Comparison of ENCODE assay signal across 11 mouse cellular contexts in genomic region chr1:186456131-186456530, GRCm38 (mm10).
DNase-seq lines count a peak whose midpoint lies in the region; ATAC-seq and TF ChIP-seq lines count a peak whose summit lies in the region.
"Had no signal": no experiment of that assay in that cellular context is flagged by ENCODE, and none has a peak within 500 bp of the region (broad histone marks: within the 10 kb centered on the region; RNA-seq: fewer than 3 reads in every experiment).

No protein-coding gene starts in this region.

- POLR2A ChIA-PET in Patski (lab: Charles Lee): interaction anchor here (0.6 kb wide), 1 partner anchor 340 kb away, joined by 8 read pairs; no protein-coding TSS in a partner anchor

- ATAC-seq in hindbrain, embryonic 11.5 days (ENCODE audit: low FRiP score): no peak
- no peak for ATAC-seq in hindbrain, embryonic 14.5 days (ENCODE audit: low FRiP score)
- ATAC-seq in Patski: no peak
- ATAC-seq in megakaryocyte progenitor cell, adult 5-6 weeks (replicated peaks; ENCODE audit: poor library complexity): peak; percentile 81

- TF ChIP-seq CTCF in Patski (IDR thresholded peaks at IDR 0.05): peak; percentile 67

- H3K27me3 ChIP-seq in hindbrain, embryonic 11.5 days (ENCODE audit: control insufficient read depth, insufficient read depth, low read length): no peaks in the 10 kb centered on the region
- no peaks in the 10 kb centered on the region for H3K27me3 ChIP-seq in hindbrain, embryonic 14.5 days (ENCODE audit: control insufficient read depth, insufficient read depth, low read length)
- H3K27me3 ChIP-seq in Patski: no peaks in the 10 kb centered on the region
- H3K27me3 ChIP-seq: embryonic facial prominence, embryonic 13.5 days; neural tube, embryonic 13.5 days had no signal

- DNase-seq in hindbrain, embryonic 11.5 days (ENCODE audit: low spot score): peak; percentile 42
- DNase-seq in hindbrain, embryonic 14.5 days (ENCODE audit: low spot score): no peak
- DNase-seq in lung, postnatal 10 days: peak; percentile 21
- no peak for DNase-seq in lung, postnatal 25 days (ENCODE audit: low spot score)
- DNase-seq in Patski (ENCODE audit: low read depth, low spot score): no peak
- DNase-seq in right cerebral cortex, postnatal 4 days: no peak
- no peak for DNase-seq in left cerebral cortex, adult 8-10 months (ENCODE audit: low spot score in 2 of 2)

- 97% methylated on average over 3 of the region's 3 CpGs for WGBS in hindbrain, embryonic 11.5 days
- 96% methylated on average over 3 of the region's 3 CpGs for WGBS in hindbrain, embryonic 14.5 days

- no peaks in the 10 kb centered on the region for H3K4me1 ChIP-seq in hindbrain, embryonic 11.5 days (replicated peaks; ENCODE audit: control insufficient read depth, insufficient read depth, low read length)
- H3K4me1 ChIP-seq in hindbrain, embryonic 14.5 days (replicated peaks; ENCODE audit: control insufficient read depth, insufficient read depth, low read length): no peaks in the 10 kb centered on the region
- H3K4me1 ChIP-seq: neural tube, embryonic 13.5 days; stomach, embryonic 15.5 days had no signal

- no peaks in the 10 kb centered on the region for H3K9me3 ChIP-seq in hindbrain, embryonic 11.5 days (ENCODE audit: control insufficient read depth, low read length)
- no peaks in the 10 kb centered on the region for H3K9me3 ChIP-seq in hindbrain, embryonic 14.5 days (ENCODE audit: control insufficient read depth, low read length)
- H3K9me3 ChIP-seq: embryonic facial prominence, embryonic 13.5 days; neural tube, embryonic 13.5 days; stomach, embryonic 15.5 days had no signal

- no peak overlapping the region for H3K4me3 ChIP-seq in hindbrain, embryonic 11.5 days (ENCODE audit: low read depth, low read length)
- H3K4me3 ChIP-seq in hindbrain, embryonic 14.5 days (replicated peaks; ENCODE audit: low read length): no peak overlapping the region
- H3K4me3 ChIP-seq: embryonic facial prominence, embryonic 13.5 days; neural tube, embryonic 13.5 days; stomach, embryonic 15.5 days had no signal

- H3K36me3 ChIP-seq in hindbrain, embryonic 11.5 days (ENCODE audit: control insufficient read depth, insufficient read depth, low read length): no peaks in the 10 kb centered on the region
- H3K36me3 ChIP-seq in hindbrain, embryonic 14.5 days (replicated peaks; ENCODE audit: control insufficient read depth, insufficient read depth): no peaks in the 10 kb centered on the region
- H3K36me3 ChIP-seq: embryonic facial prominence, embryonic 13.5 days; neural tube, embryonic 13.5 days; stomach, embryonic 15.5 days had no signal

- no peak overlapping the region for H3K27ac ChIP-seq in hindbrain, embryonic 11.5 days (ENCODE audit: low read depth, low read length)
- no peak overlapping the region for H3K27ac ChIP-seq in hindbrain, embryonic 14.5 days
- H3K27ac ChIP-seq: embryonic facial prominence, embryonic 13.5 days; neural tube, embryonic 13.5 days; stomach, embryonic 15.5 days had no signal

- H3K9ac ChIP-seq in hindbrain, embryonic 11.5 days (ENCODE audit: low read depth, low read length): no peak overlapping the region
- H3K9ac ChIP-seq in hindbrain, embryonic 14.5 days: no peak overlapping the region
- H3K9ac ChIP-seq: embryonic facial prominence, embryonic 13.5 days; neural tube, embryonic 13.5 days; stomach, embryonic 15.5 days had no signal

- in situ Hi-C loops in Patski (cut with MboI; ENCODE audit: low pct_unique_long_range_greater_than_20kb): loop anchor here (10.0 kb wide), 1 partner anchor 271 kb away; no protein-coding TSS in a partner anchor

- H3K4me2 ChIP-seq in hindbrain, embryonic 11.5 days (replicated peaks; ENCODE audit: low read depth, low read length): no peak overlapping the region
- H3K4me2 ChIP-seq in hindbrain, embryonic 14.5 days (replicated peaks): no peak overlapping the region
- H3K4me2 ChIP-seq: embryonic facial prominence, embryonic 13.5 days; neural tube, embryonic 13.5 days; stomach, embryonic 15.5 days had no signal

- CTCF ChIA-PET in Patski (lab: Charles Lee): no interaction called here

Comparison
In these comparisons a context has a peak if more than half of its experiments do, and no peak if none do; other contexts are left out.
1. DNase-seq: peak in hindbrain, embryonic 11.5 days (single experiment) and lung, postnatal 10 days (single experiment); none in hindbrain, embryonic 14.5 days (single experiment), lung, postnatal 25 days (single experiment), Patski (single experiment), right cerebral cortex, postnatal 4 days (single experiment) and left cerebral cortex, adult 8-10 months (0 of 2).